Mouse (Mus musculus) liver, postnatal 0 days (tissue): ENCODE data around the gene Gzf1. TPM values are rescaled to one million over a fixed set of nuclear protein-coding genes. Genes with fewer than 3 reads are reported as not detected.

Source experiments
- ATAC-seq: fragments of 200-750 bp; cut with Nextera tagmentation; 2 replicates; pipeline ENCODE4 v1.8.0; 2017; ENCODE audit warnings: mild to moderate bottlenecking, moderate library complexity
- DNase-seq: peaks from one replicate; pipeline ENCODE4 v3.0.0-alpha.2; 2016
- H3K27ac ChIP-seq: fragments of 300-500 bp; sonication (generic); 2 replicates; pipeline ENCODE4 v1.5.1; 2014; ENCODE audit warnings: antibody characterized with exemption, moderate library complexity, mild to moderate bottlenecking, low read depth
- H3K27me3 ChIP-seq: fragments of 300-500 bp; sonication (generic); 2 replicates; pipeline ENCODE4 v1.6.1; 2014; ENCODE audit warnings: low read length, control low read depth, mixed read lengths; ENCODE audit not compliant: insufficient read depth
- H3K36me3 ChIP-seq: fragments of 300-500 bp; sonication (generic); replicated peaks from 2 replicates; pipeline ENCODE4 v1.6.1; 2014; ENCODE audit warnings: mild to moderate bottlenecking, control low read depth, low read length, moderate library complexity, mixed read lengths; ENCODE audit not compliant: insufficient read depth
- H3K4me1 ChIP-seq: fragments of 300-500 bp; sonication (generic); 2 replicates; pipeline ENCODE4 v1.6.1; 2014; ENCODE audit warnings: antibody characterized with exemption, mild to moderate bottlenecking, control low read depth; ENCODE audit not compliant: insufficient read depth
- H3K4me2 ChIP-seq: fragments of 300-500 bp; sonication (generic); 2 replicates; pipeline ENCODE4 v1.6.1; 2014; ENCODE audit warnings: low read depth, mild to moderate bottlenecking, low read length, moderate library complexity, mixed read lengths
- H3K4me3 ChIP-seq: fragments of 300-500 bp; sonication (generic); 2 replicates; pipeline ENCODE4 v1.5.1; 2014; ENCODE audit warnings: low read depth, low read length
- H3K9ac ChIP-seq: fragments of 300-500 bp; sonication (generic); replicated peaks from 2 replicates; pipeline ENCODE4 v1.6.1; 2014; ENCODE audit warnings: mild to moderate bottlenecking, moderate library complexity
- H3K9me3 ChIP-seq: fragments of 300-500 bp; sonication (generic); 2 replicates; pipeline ENCODE4 v1.6.1; 2016; ENCODE audit warnings: mild to moderate bottlenecking, control low read depth, low read length, mixed read lengths
- CTCF ChIP-seq: sonication (generic); IDR thresholded peaks from 2 replicates; pipeline ENCODE4 v1.5.1; 2016; ENCODE audit warnings: antibody characterized with exemption, low read depth
- EP300 ChIP-seq: IDR thresholded peaks from 2 replicates; pipeline ENCODE4 v1.6.1; 2016; ENCODE audit warnings: antibody characterized with exemption, low read depth, mild to moderate bottlenecking
- WGBS: fragments of 180-500 bp; shearing (Covaris S2); extraction: QIAGEN DNeasy Blood & Tissue Kit; methylation state at CpG from one replicate; pipeline ENCODE4 v1.1.7; 2014; ENCODE audit not compliant: insufficient replicate concordance; 5-methylcytosine and 5-hydroxymethylcytosine counted together
- polyA plus RNA-seq: library from polyadenylated mRNA; unstranded; fragments of >200 nt; fragmentation: Nextera tagmentation; extraction: Ambion mirVana; gene quantifications from 2 replicates; pipeline ENCODE4 v1.2.1, GENCODE M21; 2015

Gzf1 gene
- polyA plus RNA-seq, 1 experiment from 2014 or later = 14.3 TPM

GRCm38 (mm10) chr2:148717072-148717471 lies 36.2 kb downstream of the Gzf1 start:
- Histone ChIP-seq H3K4me3 (no peak overlapping the region), H3K27ac (no peak overlapping the region), H3K4me2 (no peak overlapping the region), H3K9me3 (no peaks in the 10 kb centered on the region), H3K27me3 (no peaks in the 10 kb centered on the region), H3K36me3 (no peaks in the 10 kb centered on the region), H3K9ac (no peak overlapping the region), H3K4me1 (no peaks in the 10 kb centered on the region)
- TF ChIP-seq CTCF = no peak
- no peak for TF ChIP-seq EP300
- DNase-seq = no peak
- WGBS = 70% methylated on average over 2 of the region's 2 CpGs
- no peak for ATAC-seq

DNA sequence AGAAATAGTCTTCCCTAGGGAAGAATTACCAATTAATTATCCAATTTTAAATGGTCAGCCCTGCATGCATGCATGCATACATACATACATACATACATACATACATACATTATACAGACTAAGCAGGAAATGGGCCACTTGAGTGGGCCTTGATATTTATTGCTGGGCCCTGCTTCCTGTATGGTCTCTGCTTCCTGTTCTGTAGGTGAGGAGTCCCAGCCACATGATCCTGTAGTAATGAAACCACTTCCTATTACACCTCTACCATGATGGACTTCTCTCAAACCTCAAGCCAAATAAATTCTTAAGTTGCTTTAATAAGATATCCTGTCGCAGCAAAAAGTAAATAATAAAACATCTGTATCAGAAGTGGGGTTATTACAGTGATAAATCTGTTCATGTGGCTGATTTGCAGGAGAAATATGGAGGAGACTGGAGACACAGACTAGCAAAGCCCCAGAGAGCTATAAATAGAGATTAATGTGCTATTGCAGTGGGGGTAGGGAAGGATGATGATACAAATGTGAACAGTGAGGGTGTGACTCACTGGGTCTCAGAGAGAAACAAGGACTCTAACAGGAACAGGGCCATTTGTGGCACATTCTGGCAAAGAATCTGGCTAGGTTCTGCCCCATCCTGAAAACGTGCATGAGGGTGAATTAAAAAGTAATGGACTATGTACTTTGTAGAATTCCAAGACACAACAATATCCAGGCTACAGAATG lies 38.6 kb downstream of the Gzf1 start:
- TF ChIP-seq EP300 (no peak), CTCF (no peak)
- ATAC-seq (no peak), DNase-seq (no peak)
- Histone ChIP-seq H3K36me3 (no peaks in the 10 kb centered on the region), H3K4me2 (no peak overlapping the region), H3K4me3 (no peak overlapping the region), H3K27me3 (no peaks in the 10 kb centered on the region), H3K9ac (no peak overlapping the region), H3K9me3 (no peaks in the 10 kb centered on the region), H3K4me1 (no peaks in the 10 kb centered on the region), H3K27ac (no peak overlapping the region)
- 36% methylated on average over 2 of the region's 2 CpGs for WGBS

DNA sequence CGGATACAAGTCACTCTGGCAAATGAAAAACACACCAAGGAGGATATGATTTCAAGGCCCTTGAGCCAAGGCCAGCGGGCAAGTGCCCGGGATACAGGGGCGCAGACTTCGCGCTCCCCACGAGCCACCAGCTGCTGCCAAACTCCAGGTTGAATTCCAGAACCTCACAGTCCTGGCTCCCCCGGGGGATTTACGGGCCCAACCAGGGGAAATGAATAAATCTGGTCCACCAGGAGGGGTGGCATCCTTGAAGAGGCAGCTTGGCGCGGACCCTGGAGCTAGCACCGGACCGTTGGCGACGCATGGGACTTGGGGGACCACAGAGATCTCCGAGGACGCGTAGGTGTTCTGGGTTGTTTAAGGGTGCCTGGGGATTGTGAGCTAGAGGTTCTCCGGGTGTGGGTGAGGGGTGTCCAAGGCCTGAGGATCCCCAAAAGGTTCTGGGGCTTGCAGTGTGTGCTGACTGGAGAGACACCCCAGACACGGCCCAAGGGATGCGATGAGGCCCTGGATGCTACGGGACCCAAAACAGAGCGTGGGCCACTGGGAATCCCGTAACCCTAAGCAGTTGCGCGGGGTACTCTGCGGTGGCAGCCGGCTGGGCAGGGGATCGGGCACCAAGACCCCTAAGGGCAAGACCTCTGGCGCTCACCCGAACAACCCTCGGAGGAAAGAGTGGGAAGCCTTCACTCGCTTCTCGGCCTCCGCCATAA lies 50.9 kb downstream of the Gzf1 start:
- TF ChIP-seq EP300 (no peak), CTCF (no peak)
- Histone ChIP-seq H3K4me2 (peak overlapping the region; percentile 79), H3K36me3 (no peaks in the 10 kb centered on the region), H3K9me3 (no peaks in the 10 kb centered on the region), H3K4me1 (no peaks in the 10 kb centered on the region), H3K9ac (peak overlapping the region; percentile 70), H3K27ac (no peak overlapping the region), H3K4me3 (peak overlapping the region; percentile 58), H3K27me3 (no peaks in the 10 kb centered on the region)
- ATAC-seq = peak; percentile 57
- peak; percentile 17 for DNase-seq
- 4% methylated on average over 35 of the region's 35 CpGs for WGBS

DNA sequence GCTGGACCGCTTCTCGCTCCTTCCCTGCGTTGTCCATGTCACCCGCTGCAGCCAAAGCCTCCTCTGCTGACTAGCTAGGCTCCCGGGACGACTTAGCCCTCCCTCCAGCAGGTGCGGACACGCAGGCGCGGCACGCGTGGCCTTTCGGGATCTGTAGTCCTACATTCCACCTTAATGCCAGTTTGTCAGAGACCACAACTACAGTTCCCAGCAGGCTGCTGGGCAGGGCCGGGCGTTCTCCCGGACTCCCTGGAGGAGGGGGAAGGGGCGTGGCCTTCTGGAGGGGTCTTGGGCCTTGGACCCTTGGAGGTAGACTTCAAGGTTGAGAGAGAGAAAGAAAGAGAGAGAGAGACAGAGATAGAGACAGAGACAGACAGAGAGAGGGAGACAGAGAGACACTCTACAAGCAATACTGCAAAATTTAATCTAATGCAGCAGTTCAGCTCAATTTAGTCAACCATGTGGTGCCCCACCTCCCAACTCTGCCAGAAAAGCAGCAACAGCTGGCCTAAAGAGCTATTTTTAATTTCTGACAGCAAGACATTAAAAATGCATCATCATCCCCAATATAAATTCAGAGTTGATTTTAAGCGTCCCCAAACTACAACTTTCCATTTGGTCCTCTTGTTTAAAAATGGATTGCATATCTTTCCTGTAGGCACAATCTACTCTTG lies 51.6 kb downstream of the Gzf1 start, which contains the start of gene Napb:
Gene Napb (minus strand): TSS at position 141 of the 674 bp plus-strand sequence.
- 6% methylated on average over 17 of the region's 18 CpGs for WGBS
- Histone ChIP-seq H3K9me3 (no peaks in the 10 kb centered on the region), H3K27me3 (no peaks in the 10 kb centered on the region), H3K9ac (peak within 1 kb of the TSS; percentile 70), H3K4me3 (peak within 1 kb of the TSS; percentile 58), H3K27ac (no peak within 1 kb of the TSS), H3K4me2 (peak within 1 kb of the TSS; percentile 79), H3K4me1 (no peaks in the 10 kb centered on the region), H3K36me3 (no peaks in the 10 kb centered on the region)
- peak; percentile 85 for DNase-seq
- ATAC-seq = peak; percentile 100
- TF ChIP-seq CTCF (no peak), EP300 (no peak)

Other genes starting within 250 kb of the Gzf1 start
- gene Cd93, start 237.5 kb upstream of the Gzf1 start, polyA plus RNA-seq = 2.7 and 3.3 TPM in 2 replicates
- gene Nxt1, start 8.4 kb upstream of the Gzf1 start, polyA plus RNA-seq = 37.4 and 39.8 TPM in 2 replicates
- 0.39 and 0.41 TPM in 2 replicates for gene Napb, start 51.4 kb downstream of the Gzf1 start, polyA plus RNA-seq
- gene Cstl1, start 69.3 kb downstream of the Gzf1 start, polyA plus RNA-seq = not detected in 2 replicates
- gene Cst11, start 90.5 kb downstream of the Gzf1 start, polyA plus RNA-seq = not detected in 2 replicates
- not detected in 2 replicates for gene 8030411F24Rik, start 101.0 kb downstream of the Gzf1 start, polyA plus RNA-seq
- not detected in 2 replicates for gene Cst12, start 108.3 kb downstream of the Gzf1 start, polyA plus RNA-seq
- 1.0 and 1.2 TPM in 2 replicates for gene Cst8, start 117.8 kb downstream of the Gzf1 start, polyA plus RNA-seq
- gene Cst13, start 139.1 kb downstream of the Gzf1 start, polyA plus RNA-seq = not detected in 2 replicates
- gene Cst9, start 154.1 kb downstream of the Gzf1 start, polyA plus RNA-seq = 0.82 and 1.1 TPM in 2 replicates
- gene 9230104L09Rik, start 184.0 kb downstream of the Gzf1 start, polyA plus RNA-seq = not detected in 2 replicates
- 296 and 313 TPM in 2 replicates for gene Cst3, start 194.7 kb downstream of the Gzf1 start, polyA plus RNA-seq